Mouse (Mus musculus) kidney, embryonic 16.5 days (tissue): Measurements from ENCODE around the gene Zmynd15. TPM values are rescaled to one million over a fixed set of nuclear protein-coding genes. Genes with fewer than 3 reads are reported as not detected.

Experiments
- ATAC-seq: fragments of 200-750 bp; cut with Nextera tagmentation; 2 replicates; pipeline ENCODE4 v1.8.0; 2017; ENCODE audit warnings: moderate TSS enrichment; ENCODE audit not compliant: low FRiP score, low TSS enrichment
- H3K27ac ChIP-seq: fragments of 300-500 bp; sonication (generic); 2 replicates; pipeline ENCODE4 v1.5.1; 2014; ENCODE audit warnings: low read length
- H3K27me3 ChIP-seq: fragments of 300-500 bp; sonication (generic); 2 replicates; pipeline ENCODE4 v1.6.1; 2014; ENCODE audit warnings: low read length, control low read depth, mixed read lengths; ENCODE audit not compliant: insufficient read depth
- H3K36me3 ChIP-seq: fragments of 300-500 bp; sonication (generic); 2 replicates; pipeline ENCODE4 v1.6.1; 2014; ENCODE audit warnings: low read length, control low read depth, mixed read lengths; ENCODE audit not compliant: insufficient read depth
- H3K4me1 ChIP-seq: fragments of 300-500 bp; sonication (generic); 2 replicates; pipeline ENCODE4 v1.6.1; 2014; ENCODE audit warnings: low read length, control low read depth, mixed read lengths; ENCODE audit not compliant: insufficient read depth
- H3K4me2 ChIP-seq: fragments of 300-500 bp; sonication (generic); replicated peaks from 2 replicates; pipeline ENCODE4 v1.6.1; 2014; ENCODE audit warnings: low read depth, low read length
- H3K4me3 ChIP-seq: fragments of 300-500 bp; sonication (generic); 2 replicates; pipeline ENCODE4 v1.5.1; 2014; ENCODE audit warnings: mild to moderate bottlenecking, low read length
- H3K9ac ChIP-seq: fragments of 300-500 bp; sonication (generic); replicated peaks from 2 replicates; pipeline ENCODE4 v1.6.1; 2014; ENCODE audit warnings: low read length
- H3K9me3 ChIP-seq: fragments of 300-500 bp; sonication (generic); 2 replicates; pipeline ENCODE4 v1.6.1; 2016; ENCODE audit warnings: low read length, control low read depth
- WGBS: fragments of 180-500 bp; shearing (Covaris S2); extraction: QIAGEN DNeasy Blood & Tissue Kit; methylation state at CpG from one replicate; pipeline ENCODE4 v1.1.7; 2014; 5-methylcytosine and 5-hydroxymethylcytosine counted together
- polyA plus RNA-seq: library from polyadenylated mRNA; unstranded; fragments of >200 nt; fragmentation: Nextera tagmentation; extraction: Ambion mirVana; gene quantifications from 2 replicates; pipeline ENCODE4 v1.2.1, GENCODE M21; 2015

Zmynd15 gene
- polyA plus RNA-seq, 1 experiment from 2014 or later: 1.4 TPM

GRCm38 (mm10) chr11:70489684-70490083 is 30.5 kb downstream of the Zmynd15 start:
- no peaks in the 10 kb centered on the region for H3K9me3 ChIP-seq
- H3K4me2 ChIP-seq: no peak overlapping the region
- H3K27me3 ChIP-seq: no peaks in the 10 kb centered on the region
- H3K36me3 ChIP-seq: no peaks in the 10 kb centered on the region
- no peak overlapping the region for H3K9ac ChIP-seq
- H3K4me1 ChIP-seq: no peaks in the 10 kb centered on the region
- 77% methylated on average over 6 of the region's 6 CpGs for WGBS
- no peak overlapping the region for H3K27ac ChIP-seq
- ATAC-seq: no peak
- no peak overlapping the region for H3K4me3 ChIP-seq

DNA sequence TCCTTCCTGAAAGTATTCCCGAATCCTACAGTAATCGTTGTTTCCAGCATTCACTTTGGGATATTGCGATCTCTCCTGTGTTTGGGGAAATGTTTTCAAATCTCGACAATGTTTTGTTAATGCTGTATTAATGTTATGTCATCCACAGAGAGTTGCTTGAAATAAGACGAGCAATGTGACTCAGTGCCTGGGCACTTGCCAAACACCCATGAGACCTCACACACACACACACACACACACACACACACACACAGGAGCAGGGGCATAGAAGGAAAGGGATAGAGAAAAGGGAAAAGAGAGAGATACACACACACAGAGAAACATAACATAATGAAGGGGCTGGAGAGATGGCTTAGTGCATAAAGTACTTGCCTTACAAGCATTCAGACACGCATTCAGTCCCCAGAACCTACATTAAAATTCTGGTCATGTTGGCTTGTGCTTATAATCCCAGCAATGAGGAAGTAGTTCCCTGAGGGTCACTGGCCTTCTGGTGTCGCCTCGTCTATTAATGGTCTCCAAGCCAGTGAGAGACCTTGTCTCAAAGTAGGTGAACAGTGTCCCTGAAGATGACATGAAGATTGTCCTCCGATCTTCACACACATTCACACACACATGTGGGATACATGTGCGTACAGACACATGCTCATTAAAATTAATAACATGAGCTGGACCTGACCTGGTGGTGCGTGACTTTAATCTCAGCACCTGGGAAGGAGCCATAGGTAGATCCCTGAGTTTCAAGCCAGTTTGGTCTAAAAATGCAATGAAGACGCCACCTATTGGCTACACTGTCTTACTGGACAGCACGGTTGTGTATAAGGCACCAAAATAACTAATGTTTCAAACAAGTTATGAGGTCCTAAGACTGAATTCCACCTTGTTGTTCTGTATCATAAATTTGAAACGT is 40.6 kb downstream of the Zmynd15 start:
- WGBS: 65% methylated on average over 14 of the region's 14 CpGs
- Histone ChIP-seq H3K9me3 (no peaks in the 10 kb centered on the region), H3K27ac (peak overlapping the region; percentile 15; the same call in 1 of the 2 replicates), H3K4me1 (no peaks in the 10 kb centered on the region; the same call in 1 of the 2 replicates), H3K4me3 (no peak overlapping the region), H3K36me3 (no peaks in the 10 kb centered on the region), H3K4me2 (no peak overlapping the region), H3K9ac (no peak overlapping the region), H3K27me3 (no peaks in the 10 kb centered on the region)
- no peak for ATAC-seq

DNA sequence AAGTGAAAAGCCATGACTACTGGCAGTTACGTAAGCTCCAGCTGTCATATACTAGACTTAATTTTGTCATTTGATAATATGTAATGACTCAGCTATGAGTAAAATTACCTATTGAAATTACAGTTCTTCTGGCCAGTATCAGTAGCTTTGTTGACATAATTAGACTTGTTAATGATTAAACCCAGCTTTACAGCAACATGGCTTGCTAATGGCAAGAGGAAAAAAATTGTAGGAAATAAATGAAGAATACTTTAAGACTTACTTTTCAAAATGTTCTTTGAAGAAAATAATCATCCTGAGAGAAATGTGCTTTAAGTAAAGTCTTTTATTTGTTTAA is 41.2 kb downstream of the Zmynd15 start:
- ATAC-seq: no peak
- Histone ChIP-seq H3K27ac (no peak overlapping the region), H3K36me3 (no peaks in the 10 kb centered on the region), H3K4me3 (no peak overlapping the region), H3K27me3 (no peaks in the 10 kb centered on the region), H3K4me2 (no peak overlapping the region), H3K9me3 (no peaks in the 10 kb centered on the region), H3K4me1 (no peaks in the 10 kb centered on the region; the same call in 1 of the 2 replicates), H3K9ac (no peak overlapping the region)
- 83% methylated on average over 1 of the region's 1 CpGs for WGBS

DNA sequence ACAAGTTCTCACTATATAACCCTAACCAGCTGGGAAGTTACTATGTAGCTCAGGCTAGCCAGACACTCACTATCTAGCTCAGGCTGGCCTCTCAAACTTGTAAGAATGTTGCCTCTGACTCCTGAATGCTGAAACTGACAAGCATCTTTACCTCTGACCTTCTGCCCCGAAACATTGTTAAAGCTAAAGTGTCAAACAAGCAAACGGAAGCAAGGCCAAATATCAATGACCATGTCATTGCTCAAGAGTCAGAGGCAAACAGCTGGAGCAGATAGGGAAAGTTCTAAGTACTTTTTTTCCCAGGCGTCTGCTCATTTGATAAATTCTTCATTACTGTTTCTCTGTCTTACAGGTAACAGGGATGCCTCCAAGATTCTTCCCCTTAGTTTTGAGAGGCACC is 42.8 kb downstream of the Zmynd15 start:
- WGBS: 64% methylated on average over 3 of the region's 3 CpGs
- Histone ChIP-seq H3K9ac (no peak overlapping the region), H3K4me3 (no peak overlapping the region), H3K9me3 (no peaks in the 10 kb centered on the region), H3K27ac (no peak overlapping the region), H3K4me1 (no peaks in the 10 kb centered on the region; the same call in 1 of the 2 replicates), H3K27me3 (no peaks in the 10 kb centered on the region), H3K4me2 (no peak overlapping the region), H3K36me3 (no peaks in the 10 kb centered on the region)
- no peak for ATAC-seq

DNA sequence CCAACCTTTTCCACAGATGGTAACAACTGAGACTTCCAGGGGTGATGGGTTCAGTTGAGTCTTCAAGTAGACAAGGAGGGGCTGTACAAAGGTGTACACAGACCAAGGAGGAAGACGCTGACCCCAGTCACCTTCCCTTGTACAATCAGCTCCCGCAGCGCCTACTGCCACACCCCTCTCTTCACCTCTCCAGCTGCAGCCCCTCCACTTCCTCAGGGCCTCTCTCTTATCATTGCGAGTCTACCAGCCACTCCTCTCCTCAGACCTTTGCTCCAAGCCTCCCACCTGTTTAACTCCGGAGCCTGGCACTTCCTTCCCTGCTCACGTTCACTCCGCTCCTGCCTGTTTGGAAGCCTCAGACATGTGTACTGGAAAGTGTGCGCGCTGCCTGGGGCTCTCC is 45.7 kb downstream of the Zmynd15 start, which contains the start of gene Tm4sf5:
Tm4sf5 (plus strand) TSS at position 275 of the 400 bp plus-strand sequence.
- no peaks in the 10 kb centered on the region for H3K27me3 ChIP-seq
- ATAC-seq: no peak
- 66% methylated on average over 9 of the region's 9 CpGs for WGBS

GRCm38 (mm10) chr11:70506385-70506784 is 47.2 kb downstream of the Zmynd15 start:
- H3K9me3 ChIP-seq: no peaks in the 10 kb centered on the region
- ATAC-seq: no peak
- no peak overlapping the region for H3K4me3 ChIP-seq
- H3K27me3 ChIP-seq: no peaks in the 10 kb centered on the region
- 19% methylated on average over 4 of the region's 4 CpGs for WGBS
- H3K27ac ChIP-seq: no peak overlapping the region
- no peak overlapping the region for H3K9ac ChIP-seq
- no peaks in the 10 kb centered on the region for H3K4me1 ChIP-seq
- H3K36me3 ChIP-seq: no peaks in the 10 kb centered on the region
- H3K4me2 ChIP-seq: 0 out of 2 replicates have a peak overlapping the region, but pooled peaks have one; percentile 16

More for the DNA sequence above, 45.7 kb downstream of the Zmynd15 start, which contains the start of gene Tm4sf5:
- Histone ChIP-seq H3K9me3 (no peaks in the 10 kb centered on the region), H3K4me1 (no peaks in the 10 kb centered on the region; the same call in 1 of the 2 replicates), H3K9ac (no peak within 1 kb of the TSS), H3K4me3 (no peak within 1 kb of the TSS), H3K36me3 (no peaks in the 10 kb centered on the region), H3K27ac (no peak within 1 kb of the TSS), H3K4me2 (no peak within 1 kb of the TSS)

- Histone ChIP-seq H3K4me2 (no peak overlapping the region), H3K27me3 (no peaks in the 10 kb centered on the region), H3K9me3 (no peaks in the 10 kb centered on the region), H3K4me3 (no peak overlapping the region), H3K36me3 (no peaks in the 10 kb centered on the region), H3K4me1 (no peaks in the 10 kb centered on the region), H3K9ac (no peak overlapping the region), H3K27ac (no peak overlapping the region)
- ATAC-seq: no peak
- 68% methylated on average over 7 of the region's 7 CpGs for WGBS
Measured at GRCm38 (mm10) chr11:70506962-70507515, 47.8 kb downstream of the Zmynd15 start.

- H3K4me3 ChIP-seq: 0 out of 2 replicates have a peak overlapping the region, but pooled peaks have one; percentile 9
- H3K4me1 ChIP-seq: no peaks in the 10 kb centered on the region
- no peaks in the 10 kb centered on the region for H3K9me3 ChIP-seq
- H3K4me2 ChIP-seq: peak overlapping the region; percentile 31
- peak; percentile 56; the same call in 1 of the 2 replicates for ATAC-seq
- H3K27me3 ChIP-seq: no peaks in the 10 kb centered on the region
- no peak overlapping the region for H3K27ac ChIP-seq
- 7% methylated on average over 19 of the region's 19 CpGs for WGBS
- no peak overlapping the region for H3K9ac ChIP-seq
- H3K36me3 ChIP-seq: no peaks in the 10 kb centered on the region
Measured at GRCm38 (mm10) chr11:70509753-70510564, 50.7 kb downstream of the Zmynd15 start.

DNA sequence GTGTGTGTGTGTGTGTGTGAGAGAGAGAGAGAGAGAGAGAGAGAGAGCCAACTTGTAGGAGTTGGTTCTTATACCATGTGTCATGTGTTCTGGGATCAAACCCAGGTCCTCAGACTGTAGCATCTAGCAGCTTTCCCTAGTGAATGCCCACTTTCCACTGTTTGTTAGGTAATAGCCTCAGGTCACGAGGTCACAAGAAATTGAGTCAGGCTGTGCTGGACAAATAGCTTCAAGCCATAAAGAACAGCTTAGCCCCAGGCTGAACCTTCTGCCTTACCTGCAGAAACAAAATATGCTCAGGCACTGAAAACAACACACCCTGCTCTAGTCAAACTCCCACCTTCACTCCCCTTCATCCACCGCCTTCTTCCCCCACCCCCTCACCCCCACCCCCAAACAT is 52.0 kb downstream of the Zmynd15 start:
- H3K36me3 ChIP-seq: no peaks in the 10 kb centered on the region
- ATAC-seq: no peak
- 65% methylated on average over 2 of the region's 2 CpGs for WGBS

More for the DNA sequence above, 52.0 kb downstream of the Zmynd15 start:
- H3K4me2 ChIP-seq: no peak overlapping the region
- H3K27ac ChIP-seq: no peak overlapping the region
- no peak overlapping the region for H3K4me3 ChIP-seq
- H3K4me1 ChIP-seq: no peaks in the 10 kb centered on the region
- H3K9me3 ChIP-seq: no peaks in the 10 kb centered on the region
- no peak overlapping the region for H3K9ac ChIP-seq
- no peaks in the 10 kb centered on the region for H3K27me3 ChIP-seq
